Mouse (Mus musculus) heart, postnatal 4 days (tissue): Measurements from ENCODE around the gene Filip1. TPM values are rescaled to one million over a fixed set of nuclear protein-coding genes. Genes with fewer than 3 reads are reported as not detected.

ENCODE experiments used
- DNase-seq: peaks from one replicate; pipeline ENCODE4 v3.0.0; 2021
- total RNA-seq, 2 experiments: library from RNA; stranded (reverse); gene quantifications; 2 replicates each; pipeline ENCODE4 v1.2.3; 2021

Filip1 gene
- total RNA-seq, 2 experiments from 2014 or later: 101 to 114 TPM

DNA sequence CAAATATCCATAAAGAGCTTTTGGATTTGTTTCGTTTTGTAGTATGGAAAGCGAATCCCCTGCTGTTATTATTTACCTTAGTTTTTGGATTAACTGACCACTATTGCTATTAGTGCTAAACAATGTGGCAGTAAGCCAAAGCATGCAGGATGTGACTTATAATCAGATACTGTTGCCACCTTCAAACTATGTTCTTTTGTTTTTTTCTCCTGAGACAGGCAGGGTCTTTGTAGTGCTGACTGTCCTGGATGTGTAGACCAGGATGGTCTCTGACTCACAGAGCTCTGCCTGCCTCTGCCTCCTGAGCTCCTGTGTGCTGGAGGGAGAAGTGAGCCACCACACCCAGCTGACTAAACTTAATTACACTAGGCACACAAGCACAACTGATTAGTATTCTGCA is 33.4 kb downstream of the Filip1 start:
- DNase-seq: no peak

DNA sequence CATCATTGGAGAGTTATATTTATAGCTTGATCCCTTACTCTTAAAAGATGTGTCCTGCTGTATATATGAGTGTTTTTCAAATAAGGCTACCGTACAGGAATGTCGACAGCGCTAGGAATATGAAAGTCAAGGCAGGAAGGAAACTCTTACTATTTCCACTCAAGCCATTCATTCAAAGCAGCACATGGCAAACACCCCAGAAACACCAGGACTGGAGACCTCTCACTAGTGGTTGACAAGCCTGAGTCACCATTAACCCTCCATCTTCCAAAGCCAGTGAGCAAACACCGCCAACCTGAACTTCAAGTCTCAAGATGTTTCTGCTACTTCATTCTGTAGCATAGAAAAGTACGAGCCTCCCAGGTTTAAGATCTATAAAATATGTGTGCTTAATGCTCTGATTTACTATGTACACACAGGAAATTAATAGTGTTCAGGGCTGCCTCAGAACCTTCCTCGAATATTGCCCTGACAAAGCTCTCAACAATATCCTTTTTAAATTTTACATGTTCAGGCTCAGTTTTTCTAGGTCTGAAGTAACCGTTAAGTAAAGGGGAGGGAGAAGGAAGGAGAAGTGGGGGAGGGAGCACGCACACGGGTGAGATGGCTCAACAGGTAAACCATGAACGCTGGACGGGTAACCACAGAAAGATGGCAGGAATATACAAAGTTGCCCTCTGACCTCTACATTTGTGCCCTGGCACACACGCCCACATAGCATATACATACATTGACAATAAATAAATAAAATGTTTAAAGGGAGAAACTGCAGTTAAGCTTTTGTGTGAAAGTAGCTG is 34.2 kb downstream of the Filip1 start:
- peak; percentile 47 for DNase-seq

DNA sequence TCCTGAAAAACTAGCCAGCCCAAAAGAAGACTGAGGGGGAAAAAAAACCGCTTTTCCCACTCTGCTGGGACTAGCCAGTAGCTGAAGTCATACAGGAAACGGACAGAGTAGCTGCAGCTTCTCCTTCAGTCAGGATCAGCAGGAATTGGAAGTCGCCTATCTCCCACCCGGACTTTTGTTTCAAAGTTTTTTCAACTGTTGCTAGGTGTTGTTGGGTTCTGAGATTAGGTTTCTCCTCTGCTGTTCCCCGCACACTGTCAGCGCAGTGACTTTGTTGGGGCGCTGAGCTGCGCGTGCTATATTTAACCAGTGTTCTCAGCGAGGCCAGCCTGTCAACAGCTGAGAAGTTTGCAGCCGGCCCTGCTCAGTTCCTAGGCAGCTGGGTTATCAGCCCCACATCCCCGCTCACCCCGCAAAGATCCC is 35.1 kb downstream of the Filip1 start:
- DNase-seq: peak; percentile 82

DNA sequence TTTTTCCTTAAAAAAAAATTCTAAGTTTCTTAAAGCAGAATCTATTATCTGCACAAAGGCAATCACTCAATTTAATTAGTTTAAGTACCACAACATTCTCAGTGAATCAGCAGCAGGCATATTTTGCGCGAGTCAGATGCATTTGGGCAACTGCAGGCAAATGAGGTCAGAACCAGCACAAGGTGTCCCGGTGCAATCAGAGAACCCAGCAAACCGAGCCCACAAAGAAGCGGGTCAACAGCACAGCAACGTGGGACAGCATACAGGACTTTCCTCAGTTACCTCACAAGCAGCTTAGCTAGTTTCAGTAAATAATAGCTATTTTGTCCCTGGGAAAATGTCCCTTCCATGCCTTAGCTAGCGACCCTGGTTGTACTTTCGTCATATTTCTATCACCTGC is 35.9 kb downstream of the Filip1 start:
- peak; percentile 48 for DNase-seq

DNA sequence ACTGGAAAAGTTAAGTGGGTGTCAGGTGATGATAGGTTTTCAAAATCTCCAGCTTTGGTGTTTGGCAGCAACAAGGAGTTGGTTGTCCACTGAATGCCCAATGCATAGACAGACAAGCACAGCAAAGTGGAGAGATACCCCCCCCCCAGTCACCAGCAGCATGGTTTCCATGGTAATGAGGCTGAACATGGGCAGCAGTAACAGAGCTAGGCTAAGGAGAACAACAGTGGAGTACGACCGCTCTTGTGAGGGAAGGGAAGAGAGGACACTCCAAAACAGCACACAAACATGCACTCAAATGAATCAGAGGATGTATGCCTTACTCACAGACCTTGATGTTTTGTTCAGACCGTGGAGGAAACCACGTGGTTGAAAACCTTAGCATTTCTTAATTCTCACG is 37.5 kb downstream of the Filip1 start:
- no peak for DNase-seq

DNA sequence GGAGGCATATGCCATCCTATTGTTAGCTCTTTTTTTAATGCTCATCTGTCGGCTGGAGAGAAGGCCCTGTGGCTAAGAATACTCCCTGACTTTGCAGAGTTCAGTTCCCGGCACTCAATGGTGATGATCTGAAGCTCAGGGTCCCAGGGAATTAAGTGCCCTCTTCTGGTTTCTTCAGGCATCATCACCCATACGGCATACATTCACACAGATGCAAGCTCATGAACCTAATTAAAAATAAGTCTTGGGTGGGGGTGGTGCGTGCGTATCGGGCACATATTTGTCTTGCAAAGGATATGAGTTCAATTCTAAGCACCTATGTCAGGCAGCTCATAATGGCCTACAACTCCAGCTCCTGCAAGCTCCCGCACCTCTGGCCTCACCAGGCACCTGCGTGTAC is 39.1 kb downstream of the Filip1 start:
- no peak for DNase-seq

DNA sequence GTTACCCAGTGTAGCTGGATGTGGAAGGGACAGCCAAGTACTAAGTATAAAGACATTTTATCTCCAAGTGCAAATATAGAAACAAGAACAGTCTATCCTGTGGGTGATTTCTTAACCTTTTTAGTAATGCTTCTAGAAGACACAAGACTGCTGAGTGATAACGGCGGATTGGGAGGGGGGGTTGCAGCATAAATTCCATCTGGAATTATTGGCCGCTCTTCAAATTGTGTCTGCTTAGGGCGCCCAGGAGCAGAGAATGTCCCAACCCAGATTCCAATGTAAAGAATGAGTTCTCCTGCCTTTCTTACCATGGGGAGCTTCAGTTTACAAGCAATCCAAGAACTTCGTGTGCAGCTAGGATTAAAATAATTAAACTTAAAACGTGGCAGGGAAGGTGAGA is 39.9 kb downstream of the Filip1 start:
- no peak for DNase-seq

DNA sequence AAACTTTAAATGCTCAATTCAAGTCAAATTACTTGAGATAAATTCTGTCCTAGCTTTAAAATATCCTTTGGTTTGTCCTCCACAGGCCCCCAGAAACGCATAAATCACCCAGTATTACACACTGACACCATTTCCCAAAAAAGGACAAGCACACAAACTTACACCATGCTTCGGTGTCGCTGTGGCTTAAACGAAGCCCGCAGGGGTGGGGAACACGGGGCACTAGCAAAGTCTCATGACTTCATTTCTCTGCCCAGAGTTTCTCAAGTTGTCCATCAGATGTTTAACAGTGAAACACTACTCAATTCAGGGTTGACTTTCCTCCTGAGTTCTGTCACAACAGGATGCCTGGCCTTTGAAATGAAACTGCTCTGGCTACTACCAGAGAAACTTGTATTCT is 41.0 kb downstream of the Filip1 start:
- DNase-seq: no peak

DNA sequence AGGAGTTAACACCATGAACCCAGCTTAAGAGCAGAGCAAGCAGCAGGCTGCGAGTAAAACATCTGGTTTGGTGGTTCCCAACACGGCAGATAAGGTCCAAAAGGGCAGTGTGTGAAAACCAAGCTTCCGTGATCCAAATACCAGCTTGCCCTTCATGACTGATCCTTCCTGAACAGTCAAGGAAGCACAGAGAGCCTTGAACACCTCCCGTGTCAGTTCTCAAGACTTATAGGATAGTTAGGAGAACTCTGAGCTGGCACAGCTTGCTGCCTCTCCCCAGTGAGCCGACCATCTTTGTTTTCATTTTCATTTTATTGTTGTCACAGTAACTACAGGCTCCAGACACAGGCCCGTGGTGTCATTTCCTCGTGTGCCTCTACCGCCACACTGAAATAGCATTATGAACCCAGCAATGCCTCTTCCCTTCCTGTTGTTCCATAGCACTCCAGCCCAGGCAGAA is 42.0 kb downstream of the Filip1 start:
- peak; percentile 34 for DNase-seq

DNA sequence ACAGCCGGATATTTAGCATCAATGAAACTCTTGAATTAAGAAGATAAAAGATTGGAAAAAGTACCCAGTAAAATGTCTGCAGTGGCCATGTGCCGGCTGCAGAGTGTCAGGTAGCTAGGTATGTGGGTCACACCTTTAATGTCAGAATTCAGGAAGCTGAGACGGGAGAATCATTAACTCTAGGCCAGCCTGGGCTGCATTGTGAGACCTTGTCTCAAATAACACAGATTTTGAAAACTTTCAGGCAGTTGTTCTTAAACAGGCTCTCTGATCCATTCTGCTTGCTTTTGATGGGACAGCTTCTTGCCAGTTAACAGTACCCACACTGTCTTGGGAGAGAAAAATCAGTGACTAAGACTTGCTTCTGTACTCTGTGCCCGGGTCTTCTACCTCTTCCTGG is 43.1 kb downstream of the Filip1 start:
- DNase-seq: no peak

DNA sequence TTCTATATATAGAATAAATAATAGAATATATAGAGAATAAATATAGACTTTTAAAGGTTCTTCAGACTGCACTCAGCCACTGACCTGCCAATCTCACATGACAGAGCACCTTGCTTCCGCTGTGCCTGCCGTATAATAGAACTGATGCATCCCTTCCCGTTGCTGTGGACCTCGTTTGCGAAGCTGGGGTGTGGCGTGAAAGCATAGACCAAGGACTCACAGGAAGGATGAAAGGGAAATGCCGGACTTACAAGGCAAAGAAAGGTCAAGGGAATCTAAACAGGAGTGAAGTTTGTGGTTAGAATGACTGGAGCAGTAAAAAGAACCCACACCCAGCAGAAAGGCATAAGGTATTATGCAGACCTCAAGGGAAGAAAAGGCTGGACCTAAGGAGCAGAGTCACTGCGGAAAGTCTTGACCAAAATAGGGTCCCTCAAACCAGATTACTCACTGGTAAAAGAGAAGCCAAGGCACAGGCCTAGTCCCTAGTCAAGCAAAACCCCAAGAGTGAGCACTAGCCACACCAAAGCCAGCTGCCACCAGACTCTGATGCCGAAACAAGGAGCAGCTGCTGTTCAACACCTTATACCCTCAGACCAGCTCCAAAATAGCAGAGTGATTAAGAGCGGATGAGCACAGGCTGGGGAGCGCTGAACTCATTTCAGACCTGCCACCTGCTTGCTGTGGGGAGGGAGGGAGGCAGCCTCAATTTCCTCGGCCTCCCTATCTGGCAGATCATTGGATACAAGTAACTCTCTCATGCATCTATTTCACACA is 45.8 kb downstream of the Filip1 start:
- DNase-seq: no peak

DNA sequence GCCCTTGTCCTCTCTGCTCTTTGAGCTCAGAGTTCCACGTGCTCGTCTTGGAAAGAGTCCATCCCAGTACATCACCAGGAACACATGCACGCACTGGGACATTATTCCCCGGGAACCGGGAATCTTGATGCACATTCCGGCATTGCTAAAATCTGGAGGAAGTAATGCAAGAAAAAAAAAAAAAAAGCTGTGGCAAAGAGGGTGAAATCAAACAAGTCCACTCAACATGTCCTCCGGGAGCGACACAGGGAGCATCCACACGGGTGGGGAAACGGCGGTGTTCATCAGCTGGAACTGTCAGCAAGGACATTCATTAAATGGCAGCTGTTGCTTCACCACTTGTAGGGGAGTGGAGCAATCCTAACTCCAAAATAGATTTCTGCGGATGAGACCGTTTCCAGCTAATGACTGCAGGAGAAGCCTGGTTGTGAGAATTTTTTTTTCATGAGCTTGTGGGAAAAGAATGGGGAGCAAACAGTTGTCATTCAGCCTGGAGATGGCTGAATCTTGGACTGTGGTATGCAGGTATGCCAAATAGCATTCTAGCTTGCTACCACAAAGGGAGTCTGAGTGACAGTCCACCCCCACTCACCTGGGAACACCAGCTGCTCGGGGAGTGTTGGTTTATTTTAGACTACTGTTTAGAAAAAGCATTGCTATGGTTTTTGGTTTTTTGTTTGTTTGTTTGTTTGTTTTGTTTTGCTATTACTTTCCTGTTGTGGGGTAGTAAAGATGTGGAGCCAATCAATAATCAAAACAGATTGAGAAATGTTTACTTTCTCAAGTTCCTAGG is 46.9 kb downstream of the Filip1 start:
- DNase-seq: peak; percentile 68

DNA sequence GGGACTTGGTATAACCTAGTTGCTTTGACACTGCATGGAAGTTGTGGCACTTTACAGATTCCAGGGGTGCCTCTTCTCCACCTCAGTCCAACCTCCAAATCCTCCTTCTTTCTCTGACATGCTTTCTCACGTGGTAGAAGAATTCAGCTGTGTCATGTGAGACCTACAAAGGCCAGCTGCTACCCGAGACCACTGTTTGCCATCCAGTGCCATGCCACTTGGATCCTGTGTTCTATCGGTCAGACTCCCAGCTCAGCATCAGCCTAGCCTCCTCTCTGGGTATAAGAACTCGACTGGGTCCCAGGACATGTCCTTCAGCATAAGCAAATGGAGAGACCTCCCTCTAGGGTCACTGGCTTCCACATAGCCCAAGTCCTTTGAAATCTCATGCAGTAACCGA is 47.6 kb downstream of the Filip1 start:
- DNase-seq: no peak

DNA sequence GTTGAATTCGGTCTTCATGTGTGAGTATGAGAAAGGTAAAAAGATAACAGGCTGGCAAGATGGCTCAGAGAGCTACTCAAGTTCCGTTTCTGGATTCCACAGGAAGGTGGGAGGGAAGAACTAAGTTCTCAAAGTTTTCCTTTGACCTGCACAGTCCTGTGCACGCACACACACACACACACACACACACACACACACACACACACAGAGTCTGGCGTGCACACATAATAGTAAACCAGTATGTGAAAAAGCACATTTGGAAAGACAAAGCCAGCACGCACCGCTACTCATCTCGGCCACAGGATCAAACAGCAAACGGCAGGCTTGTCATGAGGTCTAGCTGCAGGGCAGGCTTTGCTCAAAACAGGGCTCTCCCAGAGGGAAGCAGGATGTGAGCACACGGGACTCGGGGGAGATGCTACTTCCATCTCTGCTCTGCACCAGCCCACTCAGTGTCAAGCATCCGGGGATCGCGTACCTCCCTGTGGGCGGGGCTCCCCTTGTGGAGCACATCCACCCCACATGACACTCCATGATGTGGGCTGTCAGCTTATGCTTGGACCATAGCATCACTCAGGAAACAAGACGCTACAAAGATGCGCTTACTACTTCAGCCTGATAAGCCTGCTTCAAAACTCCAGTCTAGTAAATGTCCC is 50.9 kb downstream of the Filip1 start:
- DNase-seq: peak; percentile 69

DNA sequence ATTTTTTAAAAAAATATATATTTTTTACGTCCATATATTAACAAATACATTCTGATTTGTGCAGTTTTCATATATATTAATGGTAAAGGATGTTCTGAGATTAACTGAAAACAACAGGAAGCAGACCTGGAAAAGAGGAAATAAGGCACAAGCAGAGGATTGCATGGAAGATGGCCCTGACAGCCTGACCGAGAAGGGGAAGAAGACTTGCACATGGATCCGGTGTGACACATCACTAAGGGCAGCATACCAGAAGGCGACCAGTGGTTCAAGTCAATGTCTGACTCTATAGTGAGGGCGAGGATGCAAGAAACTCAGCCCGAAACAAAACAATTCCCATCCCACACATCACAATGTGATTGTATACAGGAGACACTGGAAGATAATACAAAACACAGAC is 52.2 kb downstream of the Filip1 start:
- no peak for DNase-seq

DNA sequence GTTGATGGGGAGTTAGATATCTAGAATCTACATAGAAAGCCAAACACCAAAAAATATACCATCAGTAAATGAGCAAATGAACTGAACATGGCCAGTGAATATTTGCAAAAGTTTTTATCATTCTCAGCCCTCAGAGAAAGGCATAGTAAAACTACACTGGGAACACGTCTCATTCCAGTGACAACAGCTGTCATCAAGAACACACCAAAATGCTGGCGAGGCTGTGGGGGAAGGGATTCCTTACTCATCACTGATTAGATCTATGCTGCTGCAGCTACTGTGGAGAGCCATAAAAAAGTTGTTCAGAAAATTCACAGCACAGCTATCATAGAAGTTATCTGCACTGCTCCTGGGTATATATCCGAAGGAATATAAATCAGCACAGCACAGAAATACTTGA is 54.3 kb downstream of the Filip1 start:
- no peak for DNase-seq

DNA sequence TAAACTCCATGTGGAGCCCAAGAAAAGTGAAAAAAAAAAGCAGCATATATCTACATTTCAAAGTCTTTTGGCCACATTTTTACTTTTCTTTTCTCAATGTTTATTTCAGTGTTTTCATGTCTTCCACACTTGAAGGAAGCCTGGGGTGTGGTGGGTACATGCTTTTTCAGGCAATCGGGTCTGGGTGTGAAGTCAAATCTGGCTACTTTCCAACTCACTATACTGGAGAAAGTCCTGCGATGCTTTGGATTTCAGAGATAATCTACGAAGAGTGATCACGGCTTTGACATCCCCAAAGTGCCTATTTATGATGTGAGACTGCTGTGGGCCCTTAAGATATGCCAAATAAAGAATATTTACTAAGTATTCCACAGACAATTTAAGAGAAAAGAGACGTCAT is 57.7 kb downstream of the Filip1 start:
- DNase-seq: no peak

DNA sequence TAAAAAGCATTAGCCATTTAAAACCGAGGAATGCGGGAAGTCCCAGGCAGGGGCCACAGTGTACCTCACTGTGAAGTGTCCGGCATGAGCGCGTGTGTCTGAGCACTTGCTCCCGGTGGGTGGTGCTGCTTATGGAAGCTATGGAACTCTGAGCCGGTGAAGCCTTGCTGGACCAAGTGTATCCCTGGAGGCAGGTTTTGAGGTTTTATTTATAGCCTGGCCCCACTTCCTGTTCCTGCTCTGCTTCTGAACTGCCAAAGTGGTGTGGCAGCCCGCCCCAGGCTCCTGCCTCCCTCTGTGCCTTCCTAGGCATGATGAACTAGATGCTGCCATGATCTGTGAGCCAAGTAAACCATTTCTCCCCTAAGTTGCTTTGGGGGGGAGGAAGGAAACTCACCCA is 60.7 kb downstream of the Filip1 start:
- peak; percentile 54 for DNase-seq

DNA sequence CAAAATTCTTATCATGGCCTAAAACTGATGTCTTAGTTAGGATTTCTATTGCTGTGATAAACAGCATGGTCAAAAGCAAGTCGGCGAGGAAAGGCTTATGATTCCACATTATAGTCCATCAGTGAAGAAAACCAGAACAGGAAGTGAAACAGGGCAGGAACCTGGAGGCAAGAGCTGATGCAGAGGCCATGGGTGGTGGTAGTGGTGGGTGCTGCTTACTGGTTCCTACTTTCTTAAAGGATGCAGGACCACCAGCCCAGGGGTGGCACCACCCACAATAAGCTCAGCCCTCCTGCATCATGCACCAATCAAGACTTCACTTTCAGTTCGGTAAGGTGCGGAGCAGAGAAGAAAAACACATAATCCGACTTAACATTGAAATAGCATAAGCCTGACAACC is 61.3 kb downstream of the Filip1 start:
- no peak for DNase-seq

DNA sequence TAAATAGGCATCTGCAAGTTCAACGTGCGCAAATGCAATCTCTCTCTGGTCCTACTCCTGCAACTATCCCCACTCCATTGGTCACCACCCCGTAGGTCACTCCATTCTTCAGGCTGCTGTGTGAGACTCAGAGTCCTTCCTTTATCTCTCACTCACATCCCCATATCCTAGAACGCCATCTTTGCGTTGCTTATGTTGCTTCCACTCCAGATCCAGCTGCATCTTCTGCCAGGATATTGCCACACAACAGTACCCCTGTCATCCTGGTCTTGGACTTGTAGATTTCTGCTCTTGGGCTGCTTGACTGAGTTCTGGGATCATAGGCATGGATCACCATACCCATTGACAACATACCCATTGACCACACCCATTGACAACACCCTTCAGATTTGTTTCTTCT is 62.0 kb downstream of the Filip1 start:
- no peak for DNase-seq

DNA sequence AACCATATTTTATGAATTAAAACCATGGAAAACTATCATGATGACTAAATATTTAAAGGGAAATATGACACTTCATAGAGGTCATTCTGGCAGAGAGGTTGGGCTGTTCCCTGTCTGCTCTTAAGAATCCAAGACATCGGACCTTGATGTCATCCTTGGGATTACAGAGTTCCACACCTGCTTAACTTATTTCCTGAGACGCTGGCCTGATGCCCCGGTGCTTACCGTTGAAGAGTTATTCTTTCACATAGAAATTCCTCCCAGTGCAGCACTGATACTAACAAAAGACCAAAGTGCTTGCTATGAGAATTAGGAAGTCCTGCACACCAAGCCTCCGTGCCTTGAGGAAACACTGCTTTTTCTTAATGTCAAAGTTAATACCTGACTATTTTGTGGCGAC is 62.6 kb downstream of the Filip1 start:
- no peak for DNase-seq

DNA sequence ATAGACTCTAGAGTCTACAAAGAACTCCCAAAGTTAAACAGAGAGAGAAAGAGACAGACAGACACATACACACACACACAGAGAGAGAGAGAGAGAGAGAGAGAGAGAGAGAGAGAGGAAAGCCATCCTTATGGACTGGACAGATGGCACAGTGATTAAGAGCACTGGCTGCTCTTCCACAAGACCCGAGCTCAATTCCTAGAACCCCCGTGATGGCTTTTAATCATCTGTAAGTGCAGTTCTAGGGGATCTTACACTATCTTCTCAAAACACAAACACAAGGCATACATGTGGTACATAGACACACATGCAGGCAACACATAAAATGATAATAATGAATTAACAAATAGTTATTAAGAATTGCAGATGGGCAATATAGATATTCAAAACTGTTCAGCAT is 64.3 kb downstream of the Filip1 start:
- no peak for DNase-seq

DNA sequence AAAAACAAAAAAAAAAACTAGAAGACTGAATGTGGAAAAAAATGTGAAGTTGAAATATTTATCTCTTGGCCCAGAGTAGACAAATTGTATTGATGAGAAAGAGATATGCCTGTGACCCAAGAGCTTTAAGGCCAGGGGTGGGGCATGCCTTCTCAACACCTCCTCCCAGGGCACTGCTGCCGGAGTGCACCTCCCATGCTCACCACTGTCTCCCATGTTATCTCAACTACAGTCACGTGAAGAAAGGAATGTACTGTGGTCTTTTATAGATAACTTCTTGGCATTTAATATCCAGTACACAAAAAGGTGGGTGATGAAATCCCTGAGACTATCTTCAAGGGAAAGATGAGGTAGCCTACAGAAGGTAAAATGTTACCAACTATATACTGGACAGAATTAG is 64.7 kb downstream of the Filip1 start:
- DNase-seq: no peak
